Mouse (Mus musculus) midbrain, embryonic 12.5 days (tissue): ENCODE results near the gene Sys1. TPM values are rescaled to one million over a fixed set of nuclear protein-coding genes. Genes with fewer than 3 reads are reported as not detected.

Experiments
- ATAC-seq: fragments of 200-750 bp; cut with Nextera tagmentation; 2 replicates; pipeline ENCODE4 v1.8.0; 2017; ENCODE audit warnings: low read depth, moderate TSS enrichment, moderate library complexity; ENCODE audit not compliant: low FRiP score
- H3K27ac ChIP-seq: fragments of 300-500 bp; sonication (generic); replicated peaks from 2 replicates; pipeline ENCODE4 v1.5.1; 2016; ENCODE audit warnings: mild to moderate bottlenecking
- H3K27me3 ChIP-seq: fragments of 300-500 bp; sonication (generic); 2 replicates; pipeline ENCODE4 v1.6.1; 2016; ENCODE audit warnings: mild to moderate bottlenecking
- H3K36me3 ChIP-seq: fragments of 300-500 bp; sonication (generic); 2 replicates; pipeline ENCODE4 v1.6.1; 2016
- H3K4me1 ChIP-seq: fragments of 300-500 bp; sonication (generic); 2 replicates; pipeline ENCODE4 v1.6.1; 2016
- H3K4me2 ChIP-seq: fragments of 300-500 bp; sonication (generic); replicated peaks from 2 replicates; pipeline ENCODE4 v1.6.1; 2016; ENCODE audit warnings: mild to moderate bottlenecking, moderate library complexity
- H3K4me3 ChIP-seq: fragments of 300-500 bp; sonication (generic); 2 replicates; pipeline ENCODE4 v1.5.1; 2016; ENCODE audit warnings: mild to moderate bottlenecking
- H3K9ac ChIP-seq: fragments of 300-500 bp; sonication (generic); replicated peaks from 2 replicates; pipeline ENCODE4 v1.6.1; 2016; ENCODE audit warnings: mild to moderate bottlenecking, moderate library complexity
- H3K9me3 ChIP-seq: fragments of 300-500 bp; sonication (generic); 2 replicates; pipeline ENCODE4 v1.6.1; 2016; ENCODE audit warnings: mild to moderate bottlenecking
- WGBS: fragments of 180-500 bp; shearing (Covaris S2); methylation state at CpG from one replicate; pipeline ENCODE4 v1.1.7; 2016; 5-methylcytosine and 5-hydroxymethylcytosine counted together
- polyA plus RNA-seq: library from polyadenylated mRNA; unstranded; fragments of >200 nt; fragmentation: Nextera tagmentation; extraction: Ambion mirVana; gene quantifications from 2 replicates; pipeline ENCODE4 v1.2.1, GENCODE M21; 2016

The Sys1 gene
- polyA plus RNA-seq, 1 experiment from 2014 or later = 68.8 TPM

- no peak overlapping the region for H3K4me2 ChIP-seq
- H3K4me1 ChIP-seq = no peaks in the 10 kb centered on the region
- H3K9me3 ChIP-seq = no peaks in the 10 kb centered on the region
- H3K9ac ChIP-seq = no peak overlapping the region
- no peak for ATAC-seq
- no peaks in the 10 kb centered on the region for H3K27me3 ChIP-seq
- H3K36me3 ChIP-seq = no peaks in the 10 kb centered on the region; the same call in 1 of the 2 replicates
- H3K27ac ChIP-seq = no peak overlapping the region
- no peak overlapping the region for H3K4me3 ChIP-seq
- 80% methylated on average over 8 of the region's 8 CpGs for WGBS
Observed at GRCm38 (mm10) chr2:164513389-164513788, 56.6 kb downstream of the Sys1 start.

GRCm38 (mm10) chr2:164514916-164515315 is 58.2 kb downstream of the Sys1 start:
- Histone ChIP-seq H3K36me3 (no peaks in the 10 kb centered on the region), H3K27me3 (no peaks in the 10 kb centered on the region), H3K27ac (no peak overlapping the region), H3K9me3 (no peaks in the 10 kb centered on the region), H3K9ac (no peak overlapping the region), H3K4me1 (no peaks in the 10 kb centered on the region), H3K4me3 (no peak overlapping the region), H3K4me2 (no peak overlapping the region)
- no peak for ATAC-seq
- whole genome bisulfite sequencing = 83% methylated on average over 3 of the region's 3 CpGs

DNA sequence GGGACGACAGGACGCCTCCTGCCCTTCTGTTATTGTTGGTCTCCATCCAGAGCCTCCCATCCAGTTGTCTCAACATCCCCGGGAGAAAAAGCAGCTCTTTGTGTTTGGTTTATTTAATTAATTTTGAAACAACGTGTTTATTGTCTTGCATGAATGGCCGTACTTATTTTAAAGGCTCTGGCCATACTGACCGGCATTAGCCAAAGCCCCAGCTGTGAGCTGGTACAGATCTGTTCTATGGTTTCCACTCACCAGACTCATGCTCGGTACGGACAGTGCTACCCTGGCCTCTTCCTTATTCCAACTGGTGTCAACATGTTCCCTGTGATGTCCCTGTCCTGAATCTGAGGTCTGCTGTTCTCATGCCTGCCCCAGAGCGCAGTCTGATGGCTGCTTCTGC is 59.1 kb downstream of the Sys1 start:
- no peak for ATAC-seq
- Histone ChIP-seq H3K9ac (no peak overlapping the region), H3K4me3 (no peak overlapping the region), H3K27ac (no peak overlapping the region), H3K36me3 (no peaks in the 10 kb centered on the region), H3K4me2 (no peak overlapping the region), H3K27me3 (0 out of 2 replicates have a peak, but pooled peaks cover 2% of the 10 kb centered on the region), H3K9me3 (no peaks in the 10 kb centered on the region), H3K4me1 (no peaks in the 10 kb centered on the region)
- 84% methylated on average over 9 of the region's 9 CpGs for WGBS

GRCm38 (mm10) chr2:164516592-164516991 is 59.8 kb downstream of the Sys1 start:
- Histone ChIP-seq H3K9ac (no peak overlapping the region), H3K4me3 (no peak overlapping the region), H3K27ac (no peak overlapping the region), H3K36me3 (no peaks in the 10 kb centered on the region), H3K27me3 (0 out of 2 replicates have a peak, but pooled peaks cover 6% of the 10 kb centered on the region), H3K4me2 (no peak overlapping the region), H3K4me1 (0 out of 2 replicates have a peak, but pooled peaks cover 2% of the 10 kb centered on the region), H3K9me3 (no peaks in the 10 kb centered on the region)
- ATAC-seq = no peak
- WGBS = 87% methylated on average over 11 of the region's 11 CpGs

GRCm38 (mm10) chr2:164517485-164518221 is 60.9 kb downstream of the Sys1 start:
- Histone ChIP-seq H3K4me3 (no peak overlapping the region), H3K9ac (no peak overlapping the region), H3K27me3 (peaks cover 10% of the 10 kb centered on the region; the same call in 1 of the 2 replicates), H3K27ac (no peak overlapping the region), H3K36me3 (no peaks in the 10 kb centered on the region), H3K9me3 (no peaks in the 10 kb centered on the region), H3K4me2 (no peak overlapping the region), H3K4me1 (0 out of 2 replicates have a peak, but pooled peaks cover 6% of the 10 kb centered on the region)
- WGBS = 27% methylated on average over 10 of the region's 10 CpGs
- no peak for ATAC-seq

- ATAC-seq = no peak
- Histone ChIP-seq H3K27me3 (peaks cover 10% of the 10 kb centered on the region; the same call in 1 of the 2 replicates), H3K9ac (no peak overlapping the region), H3K4me1 (0 out of 2 replicates have a peak, but pooled peaks cover 6% of the 10 kb centered on the region), H3K4me2 (no peak overlapping the region), H3K4me3 (no peak overlapping the region), H3K27ac (no peak overlapping the region), H3K9me3 (no peaks in the 10 kb centered on the region), H3K36me3 (no peaks in the 10 kb centered on the region)
- WGBS = 72% methylated on average over 11 of the region's 11 CpGs
Observed at GRCm38 (mm10) chr2:164518266-164519170, 61.8 kb downstream of the Sys1 start.

DNA sequence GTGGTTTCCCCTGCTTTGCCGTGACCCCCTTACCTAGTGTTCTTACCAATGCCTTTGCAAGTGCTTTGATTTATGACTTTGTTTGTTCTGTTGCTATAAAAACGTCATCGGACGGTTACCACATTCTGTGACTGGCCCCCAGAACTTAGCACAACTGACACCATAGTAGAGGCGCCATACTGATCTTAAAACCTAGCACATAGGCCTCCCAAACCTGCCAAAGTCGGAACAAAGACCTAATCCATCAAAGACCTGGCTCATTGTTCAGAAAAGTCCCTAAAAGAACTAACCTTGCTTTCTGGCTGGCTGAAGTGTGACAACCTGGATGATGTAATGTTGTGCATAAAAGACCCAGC is 62.4 kb downstream of the Sys1 start:
- H3K4me1 ChIP-seq = 0 out of 2 replicates have a peak, but pooled peaks cover 6% of the 10 kb centered on the region
- H3K36me3 ChIP-seq = no peaks in the 10 kb centered on the region
- H3K9ac ChIP-seq = no peak overlapping the region
- no peak for ATAC-seq
- H3K9me3 ChIP-seq = no peaks in the 10 kb centered on the region
- H3K27me3 ChIP-seq = peaks cover 10% of the 10 kb centered on the region; the same call in 1 of the 2 replicates
- H3K4me2 ChIP-seq = no peak overlapping the region
- no peak overlapping the region for H3K4me3 ChIP-seq
- WGBS = 83% methylated on average over 6 of the region's 6 CpGs
- no peak overlapping the region for H3K27ac ChIP-seq

GRCm38 (mm10) chr2:164520782-164521181 is 64.0 kb downstream of the Sys1 start:
- no peak overlapping the region for H3K9ac ChIP-seq
- WGBS = 13% methylated on average over 3 of the region's 3 CpGs
- no peak overlapping the region for H3K4me3 ChIP-seq

DNA sequence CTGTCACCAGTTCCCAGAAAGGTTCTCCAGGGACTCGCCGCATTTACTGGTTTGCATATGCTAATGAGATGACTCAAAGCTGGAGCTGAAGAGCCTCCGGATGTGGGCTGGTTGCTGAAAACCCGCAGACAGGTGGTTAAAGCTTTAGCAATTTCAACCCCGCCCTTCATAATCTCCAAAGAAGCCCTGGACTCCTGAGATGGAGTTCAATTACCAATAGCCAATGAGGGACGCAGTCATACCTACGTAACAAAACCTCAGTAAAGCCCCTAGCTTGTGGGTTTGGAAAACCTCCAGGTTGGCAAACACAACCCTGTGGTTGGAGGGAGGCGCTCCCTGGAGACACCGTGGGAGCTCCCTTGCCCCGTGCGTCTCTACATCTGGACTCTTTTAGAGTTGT is 65.1 kb downstream of the Sys1 start:
- WGBS = 20% methylated on average over 11 of the region's 11 CpGs
- no peak overlapping the region for H3K27ac ChIP-seq
- peaks cover 7% of the 10 kb centered on the region; the same call in 1 of the 2 replicates for H3K9me3 ChIP-seq
- peaks cover 10% of the 10 kb centered on the region; the same call in 1 of the 2 replicates for H3K27me3 ChIP-seq
- no peak overlapping the region for H3K9ac ChIP-seq
- ATAC-seq = no peak
- 0 out of 2 replicates have a peak, but pooled peaks cover 6% of the 10 kb centered on the region for H3K4me1 ChIP-seq
- H3K36me3 ChIP-seq = no peaks in the 10 kb centered on the region
- H3K4me3 ChIP-seq = no peak overlapping the region
- H3K4me2 ChIP-seq = no peak overlapping the region

More at GRCm38 (mm10) chr2:164520782-164521181, 64.0 kb downstream of the Sys1 start:
- H3K9me3 ChIP-seq = no peaks in the 10 kb centered on the region
- no peak for ATAC-seq
- H3K36me3 ChIP-seq = no peaks in the 10 kb centered on the region
- 0 out of 2 replicates have a peak, but pooled peaks cover 6% of the 10 kb centered on the region for H3K4me1 ChIP-seq
- no peak overlapping the region for H3K27ac ChIP-seq
- no peak overlapping the region for H3K4me2 ChIP-seq
- H3K27me3 ChIP-seq = peaks cover 10% of the 10 kb centered on the region; the same call in 1 of the 2 replicates

- Histone ChIP-seq H3K27me3 (peaks cover 10% of the 10 kb centered on the region; the same call in 1 of the 2 replicates), H3K27ac (no peak overlapping the region), H3K4me1 (0 out of 2 replicates have a peak, but pooled peaks cover 6% of the 10 kb centered on the region), H3K4me3 (no peak overlapping the region), H3K9ac (no peak overlapping the region), H3K36me3 (no peaks in the 10 kb centered on the region), H3K4me2 (no peak overlapping the region), H3K9me3 (peaks cover 10% of the 10 kb centered on the region; the same call in 1 of the 2 replicates)
- 22% methylated on average over 8 of the region's 8 CpGs for WGBS
- no peak for ATAC-seq
Observed at GRCm38 (mm10) chr2:164522280-164522679, 65.5 kb downstream of the Sys1 start.

DNA sequence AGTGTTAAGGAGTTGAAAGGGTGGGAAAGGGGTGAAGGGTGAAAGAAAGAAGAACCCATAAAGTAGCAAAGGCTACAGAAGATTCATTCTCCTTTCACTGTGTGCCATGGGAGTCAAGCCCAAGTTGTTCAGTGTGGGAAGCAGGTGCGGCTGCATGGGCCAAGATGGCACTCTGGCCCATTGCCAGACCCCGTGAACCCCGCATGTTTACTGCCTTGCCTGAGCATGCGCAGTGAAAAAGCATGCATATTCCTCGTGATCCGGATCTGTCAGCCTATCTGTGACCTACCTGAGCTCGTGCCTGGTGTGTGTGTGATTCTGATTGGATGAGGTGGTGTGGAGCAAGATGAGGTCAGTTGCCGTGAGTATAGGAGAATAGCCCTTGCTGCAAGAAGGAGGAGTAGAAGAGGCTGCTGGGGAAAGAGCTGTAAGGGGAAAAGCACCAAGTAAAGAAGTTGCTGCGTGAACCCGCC is 66.6 kb downstream of the Sys1 start:
- ATAC-seq = no peak
- no peak overlapping the region for H3K9ac ChIP-seq
- H3K4me3 ChIP-seq = no peak overlapping the region
- peaks cover 10% of the 10 kb centered on the region; the same call in 1 of the 2 replicates for H3K9me3 ChIP-seq
- peaks cover 10% of the 10 kb centered on the region; the same call in 1 of the 2 replicates for H3K27me3 ChIP-seq
- WGBS = 86% methylated on average over 10 of the region's 10 CpGs
- H3K27ac ChIP-seq = no peak overlapping the region
- H3K4me1 ChIP-seq = 0 out of 2 replicates have a peak, but pooled peaks cover 6% of the 10 kb centered on the region
- H3K4me2 ChIP-seq = no peak overlapping the region
- H3K36me3 ChIP-seq = no peaks in the 10 kb centered on the region
